Mouse (Mus musculus) C3H10T1/2 (cell line): ENCODE results near the gene Gm7970. TPM values are rescaled to one million over a fixed set of nuclear protein-coding genes. Genes with fewer than 3 reads are reported as not detected.

Experiments
- polyA plus RNA-seq, 2 experiments: library from polyadenylated mRNA; unstranded; fragments of >200 nt; fragmentation: generic; extraction: Trizol; gene quantifications; one replicate each; pipeline ENCODE4 v1.2.1; 2012; ENCODE audit warnings: missing spikeins in 2 of 2

Gene Gm7970
- not detected for polyA plus RNA-seq

DNA sequence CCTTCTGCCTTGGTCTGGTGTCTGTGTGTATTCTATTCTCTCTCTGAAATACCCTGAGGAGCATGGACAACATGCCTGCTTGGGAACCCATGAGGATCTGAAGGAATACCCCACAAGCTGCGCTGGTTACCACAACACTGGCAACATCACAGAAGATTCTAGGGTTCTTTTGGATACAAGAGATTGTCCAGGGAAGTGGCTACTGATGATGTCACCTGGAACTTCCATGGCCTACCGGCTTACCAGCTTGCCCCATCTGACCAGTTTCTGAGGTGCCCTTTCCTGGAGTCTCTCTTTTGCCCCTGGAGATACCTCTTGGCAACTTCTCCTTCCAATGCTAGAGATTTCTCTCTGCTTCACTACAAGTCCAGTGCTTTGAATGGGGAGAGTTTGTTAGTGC, at the start of gene Gm7970:
Gm7970 (minus strand) TSS at position 101 of the 400 bp plus-strand sequence.

DNA sequence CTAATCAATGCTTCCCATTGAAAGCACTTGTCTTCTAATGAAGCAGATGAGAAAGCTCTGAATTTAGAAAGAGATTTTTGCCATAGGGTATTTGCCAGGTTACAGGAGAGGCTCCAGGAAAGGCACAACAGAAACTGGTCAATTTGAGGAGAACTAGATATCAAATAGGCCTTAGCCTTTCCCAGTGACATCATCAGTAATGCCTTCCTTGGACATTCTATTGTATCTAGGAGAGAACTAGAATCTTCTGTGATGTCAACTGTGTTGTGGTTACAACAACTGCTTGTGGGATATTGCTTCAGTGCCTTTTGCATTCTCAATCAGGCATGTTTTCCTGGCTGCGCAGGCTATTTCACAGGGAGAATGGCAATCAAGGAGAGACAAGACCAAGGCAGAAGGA, 17.5 kb upstream of the Gm7970 start, which contains the start of gene 1700049E17Rik2:
1700049E17Rik2 (plus strand) TSS at position 301 of the 400 bp plus-strand sequence.

Other genes with a start within 250 kb of the Gm7970 start
- gene Gm5798, start 207.0 kb downstream of the Gm7970 start, polyA plus RNA-seq: not detected
- not detected for gene Gm7945, start 169.2 kb downstream of the Gm7970 start, polyA plus RNA-seq
- not detected for gene Gm6482, start 147.3 kb downstream of the Gm7970 start, polyA plus RNA-seq
- gene Gm7954, start 102.1 kb downstream of the Gm7970 start, polyA plus RNA-seq: not detected
- gene Gm3486, start 66.1 kb downstream of the Gm7970 start, polyA plus RNA-seq: not detected
- gene 1700049E17Rik2, start 17.6 kb upstream of the Gm7970 start, polyA plus RNA-seq: not detected
- not detected for gene Gm3072, start 69.0 kb upstream of the Gm7970 start, polyA plus RNA-seq
- not detected for gene Gm3676, start 90.9 kb upstream of the Gm7970 start, polyA plus RNA-seq
- gene Gm8068, start 146.3 kb upstream of the Gm7970 start, polyA plus RNA-seq: not detected
- not detected for gene Gm7929, start 195.0 kb upstream of the Gm7970 start, polyA plus RNA-seq
- not detected for gene Gm47189, start 216.9 kb upstream of the Gm7970 start, polyA plus RNA-seq